Mouse (Mus musculus): ENCODE results near the gene Krtap20-2.
"Not testable (repeated sequence)": the region's sequence is repeated elsewhere in the genome, so short reads cannot be mapped to it uniquely, and the experiment has no call there.

The Krtap20-2 gene

DNA sequence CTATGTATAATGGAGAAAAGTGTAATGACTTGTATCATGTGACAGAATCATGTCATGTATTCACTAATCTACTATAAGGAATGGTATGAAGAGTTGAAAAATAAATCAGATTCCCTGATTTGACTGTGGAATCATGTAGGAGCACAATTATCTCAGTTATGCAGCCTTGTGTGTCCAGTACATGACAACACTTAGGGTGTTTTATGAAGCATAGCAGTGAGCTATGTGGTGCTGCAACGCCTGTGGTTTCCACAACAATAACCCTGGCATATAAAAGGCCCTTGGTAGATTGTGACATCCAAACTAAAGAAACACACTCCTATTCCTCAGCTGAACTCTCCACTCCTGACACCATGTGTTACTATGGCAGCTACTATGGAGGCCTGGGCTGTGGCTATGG lies at the start of gene Krtap20-2:
Gene Krtap20-2, plus strand, starts transcription at position 301 of the 400 bp plus-strand sequence.
- DNase-seq (ENCODE audit: low spot score in 2 of 2): no peak

DNA sequence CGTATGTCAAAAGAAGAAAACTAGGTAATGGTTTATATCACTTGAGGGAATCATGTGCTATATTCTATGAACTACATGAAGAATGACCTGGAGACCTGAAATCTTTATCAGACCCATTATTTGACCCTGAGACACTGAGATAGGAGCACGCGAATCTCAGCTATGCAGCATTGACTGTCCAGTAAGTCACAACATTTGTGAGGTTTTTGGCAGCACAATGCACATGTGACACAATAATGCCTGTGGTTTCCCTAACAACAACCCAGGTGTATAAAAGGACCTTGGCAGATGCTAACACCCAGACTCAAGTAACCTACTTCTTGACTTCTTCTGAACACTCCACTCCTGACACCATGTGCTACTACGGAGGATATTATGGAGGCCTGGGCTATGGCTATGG lies 48.0 kb upstream of the Krtap20-2 start, which contains the start of gene Gm9789:
Gene Gm9789, plus strand, starts transcription at position 301 of the 400 bp plus-strand sequence.
- DNase-seq (ENCODE audit: low spot score in 2 of 2): no peak

DNA sequence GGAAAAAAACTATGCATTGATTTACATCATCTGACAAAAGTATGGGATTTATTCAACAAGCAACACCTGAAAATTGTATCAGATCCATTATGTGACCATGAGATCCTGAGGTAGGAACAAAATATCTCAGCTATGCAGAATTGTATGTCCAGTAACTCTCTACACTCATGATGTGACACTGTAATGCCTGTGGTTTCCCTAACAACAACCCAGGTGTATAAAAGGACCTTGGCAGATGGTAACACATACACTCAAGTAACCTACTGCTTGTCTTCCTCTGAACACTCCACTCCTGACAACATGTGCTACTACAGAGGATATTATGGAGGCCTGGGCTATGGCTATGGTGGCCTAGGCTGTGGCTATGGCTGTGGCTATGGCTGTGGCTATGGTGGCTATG lies 36.5 kb upstream of the Krtap20-2 start, which contains the start of gene Gm7735:
Gene Gm7735, plus strand, starts transcription at position 301 of the 400 bp plus-strand sequence.
- not testable (repeated sequence) for DNase-seq (ENCODE audit: low spot score in 2 of 2)

GRCm38 (mm10) chr16:89174435-89174834 lies 31.2 kb upstream of the Krtap20-2 start, which contains the start of gene 1110057P08Rik:
Gene 1110057P08Rik (plus strand): TSS chr16:89174735.
- no peak for DNase-seq (ENCODE audit: low spot score in 2 of 2)

GRCm38 (mm10) chr16:89188621-89189020 lies 17.0 kb upstream of the Krtap20-2 start:
- DNase-seq (ENCODE audit: low spot score in 2 of 2): no peak

All from right cerebral cortex, postnatal 10 days (tissue).